Mouse (Mus musculus) liver, embryonic 11.5 days (tissue): ENCODE measurements around the gene Tmem26. TPM values are rescaled to one million over a fixed set of nuclear protein-coding genes. Genes with fewer than 3 reads are reported as not detected.

Experiments used
- ATAC-seq: fragments of 200-750 bp; cut with Nextera tagmentation; replicated peaks from 2 replicates; pipeline ENCODE4 v1.8.0; 2017; ENCODE audit warnings: moderate number of reproducible peaks, mild to moderate bottlenecking, moderate TSS enrichment, moderate library complexity; ENCODE audit not compliant: low FRiP score
- DNase-seq: peaks from one replicate; pipeline ENCODE4 v3.0.0-alpha.2; 2017; ENCODE audit warnings: low spot score
- H3K27ac ChIP-seq: fragments of 300-500 bp; sonication (generic); 2 replicates; pipeline ENCODE4 v1.5.1; 2014; ENCODE audit warnings: mild to moderate bottlenecking, low read depth, low read length, control low read depth
- H3K27me3 ChIP-seq: fragments of 300-500 bp; sonication (generic); replicated peaks from 2 replicates; pipeline ENCODE4 v1.6.1; 2014; ENCODE audit warnings: low read length, mixed read lengths; ENCODE audit not compliant: control insufficient read depth, insufficient read depth
- H3K36me3 ChIP-seq: fragments of 300-500 bp; sonication (generic); 2 replicates; pipeline ENCODE4 v1.6.1; 2014; ENCODE audit warnings: mild to moderate bottlenecking, low read length, moderate library complexity, mixed read lengths; ENCODE audit not compliant: control insufficient read depth, insufficient read depth
- H3K4me1 ChIP-seq: fragments of 300-500 bp; sonication (generic); replicated peaks from 2 replicates; pipeline ENCODE4 v1.6.1; 2014; ENCODE audit warnings: low read length, mixed read lengths; ENCODE audit not compliant: control insufficient read depth, insufficient read depth
- H3K4me2 ChIP-seq: fragments of 300-500 bp; sonication (generic); 2 replicates; pipeline ENCODE4 v1.6.1; 2014; ENCODE audit warnings: mild to moderate bottlenecking, control low read depth, moderate library complexity
- H3K4me3 ChIP-seq: fragments of 300-500 bp; sonication (generic); 2 replicates; pipeline ENCODE4 v1.5.1; 2014; ENCODE audit warnings: low read depth, low read length, control low read depth
- H3K9ac ChIP-seq: fragments of 300-500 bp; sonication (generic); 2 replicates; pipeline ENCODE4 v1.6.1; 2014; ENCODE audit warnings: low read depth, low read length, control low read depth
- H3K9me3 ChIP-seq: fragments of 300-500 bp; sonication (generic); 2 replicates; pipeline ENCODE4 v1.6.1; 2016; ENCODE audit warnings: low read length, inconsistent platforms, mixed read lengths; ENCODE audit not compliant: control insufficient read depth
- WGBS: fragments of 180-500 bp; shearing (Covaris S2); extraction: QIAGEN DNeasy Blood & Tissue Kit; methylation state at CpG from one replicate; pipeline ENCODE4 v1.1.7; 2014; 5-methylcytosine and 5-hydroxymethylcytosine counted together
- polyA plus RNA-seq: library from polyadenylated mRNA; unstranded; fragments of >200 nt; fragmentation: Nextera tagmentation; extraction: Ambion mirVana; gene quantifications from 2 replicates; pipeline ENCODE4 v1.2.1, GENCODE M21; 2014

The Tmem26 gene
- polyA plus RNA-seq: 7.4 and 7.5 TPM in 2 replicates

DNA sequence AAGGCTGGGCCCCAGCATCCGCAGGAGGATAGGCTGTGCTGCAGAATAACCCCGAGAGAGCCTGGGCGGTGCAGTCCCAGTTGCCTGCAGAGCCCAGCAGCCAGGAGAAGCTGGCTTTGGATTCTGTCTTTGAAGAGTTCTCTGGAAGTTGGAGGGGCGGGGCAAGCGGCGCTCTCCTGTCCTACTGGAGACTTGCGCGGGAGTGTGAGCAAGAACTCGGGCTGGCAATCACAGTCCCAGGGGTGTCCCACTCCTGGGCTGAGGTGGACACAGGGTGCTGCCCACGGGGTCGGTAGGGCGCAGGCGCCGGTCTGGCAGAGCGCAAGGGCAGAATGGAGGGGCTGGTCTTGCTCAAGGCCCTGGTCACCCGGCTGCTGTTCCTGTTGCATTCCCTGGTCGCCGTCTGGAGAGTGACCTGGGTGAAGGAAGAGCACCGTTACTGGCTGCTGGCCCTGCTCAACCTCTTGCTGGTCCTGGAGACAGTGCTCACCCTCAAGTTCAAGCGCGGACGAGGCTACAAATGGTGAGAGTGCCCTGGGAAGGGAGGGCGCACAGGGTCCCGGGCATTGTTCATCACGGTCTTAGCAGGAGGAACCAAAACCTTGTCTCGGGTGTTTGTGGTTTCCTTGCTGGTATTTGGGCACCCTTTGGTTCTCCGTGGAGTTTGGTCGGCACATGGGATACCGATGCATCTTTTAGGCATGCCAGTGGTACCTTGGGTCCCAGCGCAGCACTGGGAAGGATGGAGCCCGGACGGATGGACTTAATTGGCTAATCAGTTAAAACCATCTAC, at the start of gene Tmem26:
TSS of gene Tmem26 (plus strand) at position 79 of the 793 bp plus-strand sequence.
- Histone ChIP-seq H3K4me1 (no peaks in the 10 kb centered on the region), H3K4me3 (peak within 1 kb of the TSS; percentile 45), H3K27me3 (peaks cover 6% of the 10 kb centered on the region; the same call in 1 of the 2 replicates), H3K27ac (no peak within 1 kb of the TSS), H3K9me3 (no peaks in the 10 kb centered on the region), H3K36me3 (no peaks in the 10 kb centered on the region), H3K9ac (no peak within 1 kb of the TSS), H3K4me2 (peak within 1 kb of the TSS; percentile 56)
- DNase-seq: peak; percentile 35
- 2% methylated on average over 32 of the region's 32 CpGs for WGBS
- ATAC-seq: no peak; the same call in 1 of the 2 replicates

DNA sequence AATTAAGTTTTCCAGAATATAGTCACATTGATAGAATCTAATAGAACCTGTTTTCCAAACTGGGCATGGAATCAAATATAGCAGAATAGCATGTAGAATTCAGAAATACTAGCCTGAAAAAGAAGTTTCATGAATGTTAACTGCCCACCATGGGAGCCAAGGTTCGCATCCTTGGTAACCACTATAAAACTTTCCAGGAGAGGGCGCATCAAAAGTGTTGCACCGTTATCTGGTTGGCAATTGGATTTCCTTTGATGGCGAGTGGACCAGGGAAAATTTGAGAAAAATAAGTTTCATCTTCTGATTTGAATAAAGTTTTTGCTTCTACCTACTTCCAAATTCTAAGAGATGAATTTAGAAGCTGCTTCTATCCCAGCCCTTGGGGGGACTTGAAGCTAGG, 44.8 kb upstream of the Tmem26 start:
- 73% methylated on average over 4 of the region's 4 CpGs for WGBS
- no peak for DNase-seq
- no peaks in the 10 kb centered on the region for H3K27me3 ChIP-seq

DNA sequence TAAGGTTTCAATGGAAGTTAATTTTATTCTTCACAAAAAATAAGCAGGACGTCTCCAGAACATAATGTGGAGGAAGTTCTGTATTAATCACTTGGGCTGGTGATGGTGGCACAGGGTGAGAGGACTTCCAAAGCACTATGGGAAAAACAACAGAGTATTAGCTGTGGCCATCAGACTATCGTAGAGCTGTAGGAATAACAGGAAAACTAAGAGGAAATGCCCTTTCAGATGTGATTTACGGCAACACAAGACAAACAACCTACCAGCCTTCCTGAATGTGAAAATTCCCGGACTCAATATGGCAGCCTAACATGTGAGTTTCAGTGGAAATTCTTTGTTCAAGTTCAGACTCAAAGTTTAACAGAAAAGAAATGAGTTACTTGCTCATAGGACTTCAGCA, 42.2 kb upstream of the Tmem26 start:
- DNase-seq (no peak), ATAC-seq (no peak)
- H3K9ac ChIP-seq: no peak overlapping the region
- no peak overlapping the region for H3K27ac ChIP-seq
- no peaks in the 10 kb centered on the region for H3K27me3 ChIP-seq
- H3K4me1 ChIP-seq: no peaks in the 10 kb centered on the region
- WGBS: 53% methylated on average over 4 of the region's 4 CpGs
- no peak overlapping the region for H3K4me2 ChIP-seq
- no peaks in the 10 kb centered on the region for H3K36me3 ChIP-seq
- H3K9me3 ChIP-seq: no peaks in the 10 kb centered on the region
- no peak overlapping the region for H3K4me3 ChIP-seq

More for the DNA sequence above, 44.8 kb upstream of the Tmem26 start:
- Histone ChIP-seq H3K4me2 (no peak overlapping the region), H3K9ac (no peak overlapping the region), H3K9me3 (no peaks in the 10 kb centered on the region), H3K4me1 (no peaks in the 10 kb centered on the region), H3K27ac (no peak overlapping the region), H3K36me3 (no peaks in the 10 kb centered on the region), H3K4me3 (no peak overlapping the region)
- no peak for ATAC-seq

DNA sequence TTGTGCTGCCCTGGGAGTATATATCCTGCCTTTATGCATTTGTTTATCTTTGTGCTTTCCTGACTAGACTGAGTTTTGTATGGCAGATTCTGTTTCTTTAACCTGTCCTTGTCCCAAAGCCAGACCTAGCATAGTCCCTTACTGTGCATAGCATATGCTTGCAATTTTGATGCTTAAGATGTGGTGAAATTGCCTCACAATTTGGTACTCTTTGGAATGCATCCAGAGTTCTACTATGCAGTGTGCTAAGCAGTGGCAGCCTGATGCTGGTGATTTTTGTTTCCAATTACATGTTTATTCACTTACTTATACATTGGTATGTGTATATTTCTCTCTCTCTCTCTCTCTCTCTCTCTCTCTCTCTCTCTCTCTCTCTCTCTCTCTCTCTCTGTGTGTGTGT, 37.9 kb upstream of the Tmem26 start:
- H3K4me3 ChIP-seq: no peak overlapping the region
- DNase-seq: no peak
- no peaks in the 10 kb centered on the region for H3K9me3 ChIP-seq
- H3K4me1 ChIP-seq: no peaks in the 10 kb centered on the region
- H3K4me2 ChIP-seq: no peak overlapping the region
- H3K27ac ChIP-seq: no peak overlapping the region
- H3K27me3 ChIP-seq: no peaks in the 10 kb centered on the region
- H3K36me3 ChIP-seq: no peaks in the 10 kb centered on the region
- ATAC-seq: no peak
- no peak overlapping the region for H3K9ac ChIP-seq

DNA sequence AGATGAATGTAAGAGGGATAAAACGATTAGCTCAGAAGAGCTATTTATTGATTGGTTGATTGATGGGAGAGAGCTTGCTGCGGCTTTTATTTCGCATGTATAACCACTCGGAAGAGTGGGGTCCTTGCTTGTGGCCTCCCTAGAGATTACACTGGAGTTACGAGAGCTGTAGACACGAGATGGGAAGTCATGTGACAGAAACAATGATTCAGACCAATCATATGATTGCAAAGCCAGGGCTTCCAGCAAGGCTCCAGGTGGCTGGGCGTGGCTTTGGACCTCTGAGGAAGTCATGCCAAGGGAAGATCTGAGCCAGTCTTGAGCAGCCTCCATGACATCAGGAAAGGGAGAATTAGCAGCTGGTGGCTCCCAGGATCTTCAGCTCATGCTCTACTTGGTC, 32.3 kb upstream of the Tmem26 start:
- ATAC-seq (no peak), DNase-seq (no peak)
- no peak overlapping the region for H3K4me2 ChIP-seq
- no peaks in the 10 kb centered on the region for H3K36me3 ChIP-seq
- H3K4me1 ChIP-seq: no peaks in the 10 kb centered on the region
- no peak overlapping the region for H3K4me3 ChIP-seq
- no peak overlapping the region for H3K27ac ChIP-seq
- H3K27me3 ChIP-seq: no peaks in the 10 kb centered on the region
- no peak overlapping the region for H3K9ac ChIP-seq
- no peaks in the 10 kb centered on the region for H3K9me3 ChIP-seq
- WGBS: 84% methylated on average over 7 of the region's 7 CpGs

DNA sequence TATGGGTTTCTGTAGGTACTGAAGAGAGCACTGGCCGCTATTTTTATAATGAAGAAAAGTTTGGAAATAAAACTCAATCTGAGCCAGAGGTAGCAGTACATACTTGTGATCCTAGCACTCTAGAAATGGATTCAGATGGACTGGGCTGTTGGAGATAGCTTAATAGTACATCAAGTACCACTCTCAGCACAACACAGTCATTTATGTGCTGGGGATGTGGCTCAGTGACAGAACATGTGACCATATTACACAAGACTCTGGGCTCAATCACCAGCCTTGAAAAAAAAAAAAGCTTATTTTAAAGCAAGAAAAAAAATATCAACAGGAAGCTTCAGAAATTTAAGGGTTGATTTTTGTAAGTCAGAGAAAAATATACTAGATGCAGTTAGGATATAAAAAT, 31.0 kb upstream of the Tmem26 start:
- Histone ChIP-seq H3K27me3 (no peaks in the 10 kb centered on the region), H3K4me3 (no peak overlapping the region), H3K9ac (no peak overlapping the region), H3K4me2 (no peak overlapping the region), H3K36me3 (no peaks in the 10 kb centered on the region), H3K4me1 (no peaks in the 10 kb centered on the region), H3K9me3 (no peaks in the 10 kb centered on the region), H3K27ac (no peak overlapping the region)
- no peak for ATAC-seq
- WGBS: 76% methylated on average over 1 of the region's 1 CpGs
- DNase-seq: no peak

DNA sequence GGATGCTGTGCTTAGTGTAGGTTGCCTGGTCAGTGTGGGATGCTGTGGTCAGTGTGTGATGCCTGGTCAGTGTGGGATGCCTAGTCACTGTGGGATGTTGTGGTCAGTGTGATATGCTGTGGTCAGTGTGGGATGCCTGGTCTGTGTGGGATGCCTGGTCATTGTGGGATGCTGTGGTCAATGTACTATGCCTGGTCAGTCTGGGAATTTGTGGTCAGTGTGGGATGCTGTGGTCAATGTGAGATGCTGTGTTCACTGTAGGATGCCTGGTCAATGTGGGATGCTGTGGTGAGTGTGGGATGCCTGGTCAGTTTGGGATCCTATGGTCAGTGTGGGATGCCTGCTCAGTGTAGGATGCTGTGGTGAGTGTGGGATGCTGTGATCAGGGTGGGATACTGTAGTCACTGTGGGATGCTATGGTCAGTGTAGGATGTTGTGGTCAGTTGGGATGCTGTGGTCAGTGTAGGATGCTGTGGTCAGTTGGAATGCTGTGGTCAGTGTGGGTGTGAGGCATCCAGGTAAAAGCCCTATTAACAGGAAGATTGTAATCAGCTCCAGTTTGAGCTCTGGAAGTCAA, 27.6 kb upstream of the Tmem26 start:
- Histone ChIP-seq H3K9me3 (no peaks in the 10 kb centered on the region), H3K36me3 (no peaks in the 10 kb centered on the region), H3K4me2 (no peak overlapping the region), H3K4me3 (no peak overlapping the region), H3K27me3 (no peaks in the 10 kb centered on the region), H3K9ac (no peak overlapping the region), H3K4me1 (no peaks in the 10 kb centered on the region), H3K27ac (no peak overlapping the region)
- ATAC-seq (no peak), DNase-seq (no peak)

DNA sequence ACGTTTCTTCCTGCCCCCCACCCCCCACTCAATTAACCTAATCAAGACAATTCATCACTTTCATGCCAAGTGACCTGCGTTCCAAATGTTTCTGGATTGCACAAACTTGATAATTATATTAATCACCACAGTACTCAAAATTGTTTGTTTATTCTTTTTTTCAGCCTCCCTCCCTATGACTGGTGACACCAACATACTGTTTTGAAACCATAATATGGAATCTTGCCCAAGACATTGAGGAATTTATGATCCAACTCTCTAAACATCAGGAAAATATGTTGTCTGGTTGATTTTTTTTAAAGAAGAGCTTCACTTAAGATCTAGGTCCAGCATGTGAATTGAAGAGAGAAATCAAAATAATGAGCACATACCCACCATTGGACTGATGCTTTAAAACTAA, 19.2 kb upstream of the Tmem26 start:
- ATAC-seq (no peak), DNase-seq (no peak)
- 62% methylated on average over 2 of the region's 2 CpGs for WGBS

DNA sequence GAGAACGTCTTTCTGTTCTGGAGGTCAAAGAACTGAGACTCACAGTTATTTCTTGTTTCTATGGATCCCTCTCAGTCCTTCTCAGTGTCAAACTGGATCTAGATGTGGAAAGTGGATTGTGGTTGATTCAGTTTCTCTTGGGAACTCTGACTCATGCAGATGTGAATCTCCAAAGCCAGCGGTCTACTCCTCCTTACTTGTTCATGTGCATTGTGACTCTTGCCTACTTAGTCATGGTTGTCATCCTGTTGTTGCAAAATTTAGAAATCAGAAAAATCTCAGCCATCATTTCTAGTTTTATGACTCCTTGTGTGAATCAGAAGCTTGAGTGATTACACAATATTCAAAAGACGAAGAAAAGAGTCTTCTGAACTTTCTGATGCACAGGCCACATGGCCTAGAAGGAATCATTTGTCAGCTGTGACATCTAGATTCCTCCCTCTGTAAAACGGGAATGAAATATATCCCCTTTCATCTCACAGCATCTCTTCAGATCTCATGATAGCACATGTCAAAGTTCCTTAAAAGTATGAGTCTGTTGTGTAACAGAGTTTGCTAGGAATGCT, 17.9 kb upstream of the Tmem26 start:
- H3K9ac ChIP-seq: no peak overlapping the region
- DNase-seq: no peak
- H3K36me3 ChIP-seq: no peaks in the 10 kb centered on the region
- H3K4me1 ChIP-seq: no peaks in the 10 kb centered on the region
- H3K4me3 ChIP-seq: no peak overlapping the region
- H3K9me3 ChIP-seq: no peaks in the 10 kb centered on the region
- H3K27me3 ChIP-seq: no peaks in the 10 kb centered on the region
- no peak overlapping the region for H3K27ac ChIP-seq
- no peak overlapping the region for H3K4me2 ChIP-seq
- 76% methylated on average over 4 of the region's 4 CpGs for WGBS
- no peak for ATAC-seq

More for the DNA sequence above, 19.2 kb upstream of the Tmem26 start:
- H3K4me3 ChIP-seq: no peak overlapping the region
- H3K36me3 ChIP-seq: no peaks in the 10 kb centered on the region
- no peaks in the 10 kb centered on the region for H3K4me1 ChIP-seq
- H3K9me3 ChIP-seq: no peaks in the 10 kb centered on the region
- no peaks in the 10 kb centered on the region for H3K27me3 ChIP-seq
- H3K27ac ChIP-seq: no peak overlapping the region
- H3K9ac ChIP-seq: no peak overlapping the region
- H3K4me2 ChIP-seq: no peak overlapping the region
